Mouse (Mus musculus) limb, embryonic 14.5 days (tissue): ENCODE data around the gene Fndc4. TPM values are rescaled to one million over a fixed set of nuclear protein-coding genes. Genes with fewer than 3 reads are reported as not detected.

ENCODE experiments used
- ATAC-seq: fragments of 200-750 bp; cut with Nextera tagmentation; 2 replicates; pipeline ENCODE4 v1.8.0; 2017; ENCODE audit warnings: low read depth, moderate number of reproducible peaks, moderate TSS enrichment; ENCODE audit not compliant: low FRiP score
- DNase-seq: peaks from one replicate; pipeline ENCODE4 v3.0.0-alpha.2; 2015; ENCODE audit warnings: low spot score
- H3K27ac ChIP-seq: fragments of 300-500 bp; sonication (generic); replicated peaks from 2 replicates; pipeline ENCODE4 v1.5.1; 2014; ENCODE audit warnings: low read depth, mild to moderate bottlenecking, low read length, moderate library complexity, mixed read lengths
- H3K27me3 ChIP-seq: fragments of 300-500 bp; sonication (generic); 2 replicates; pipeline ENCODE4 v1.6.1; 2014; ENCODE audit warnings: low read length, mixed read lengths; ENCODE audit not compliant: control insufficient read depth, insufficient read depth
- H3K36me3 ChIP-seq: fragments of 300-500 bp; sonication (generic); 2 replicates; pipeline ENCODE4 v1.6.1; 2014; ENCODE audit warnings: mild to moderate bottlenecking, low read length, moderate library complexity, mixed read lengths; ENCODE audit not compliant: control insufficient read depth, insufficient read depth
- H3K4me1 ChIP-seq: fragments of 300-500 bp; sonication (generic); 2 replicates; pipeline ENCODE4 v1.6.1; 2014; ENCODE audit warnings: antibody characterized with exemption, low read length, mixed read lengths; ENCODE audit not compliant: control insufficient read depth, insufficient read depth
- H3K4me2 ChIP-seq: fragments of 300-500 bp; sonication (generic); replicated peaks from 2 replicates; pipeline ENCODE4 v1.6.1; 2014; ENCODE audit warnings: low read depth, mild to moderate bottlenecking, low read length, moderate library complexity; ENCODE audit not compliant: severe bottlenecking
- H3K4me3 ChIP-seq: fragments of 300-500 bp; sonication (generic); replicated peaks from 2 replicates; pipeline ENCODE4 v1.5.1; 2014; ENCODE audit warnings: low read length
- H3K9ac ChIP-seq: fragments of 300-500 bp; sonication (generic); 2 replicates; pipeline ENCODE4 v1.6.1; 2014; ENCODE audit warnings: mild to moderate bottlenecking, low read depth, low read length, moderate library complexity; ENCODE audit not compliant: severe bottlenecking
- H3K9me3 ChIP-seq: fragments of 300-500 bp; sonication (generic); 2 replicates; pipeline ENCODE4 v1.6.1; 2016; ENCODE audit warnings: low read length; ENCODE audit not compliant: control insufficient read depth
- POLR2A ChIP-seq: fragments of 200-500 bp; IDR thresholded peaks from 2 replicates; pipeline ENCODE4 v1.8.0; 2012; ENCODE audit warnings: inconsistent platforms, mild to moderate bottlenecking, moderate library complexity, borderline replicate concordance; ENCODE audit not compliant: insufficient read depth, insufficient read length; ENCODE audit errors: extremely low read depth
- WGBS: fragments of 180-500 bp; shearing (Covaris S2); extraction: QIAGEN DNeasy Blood & Tissue Kit; methylation state at CpG from one replicate; pipeline ENCODE4 v1.1.7; 2014; 5-methylcytosine and 5-hydroxymethylcytosine counted together
- polyA plus RNA-seq, 2 experiments: library from polyadenylated mRNA; depleted of rRNA in 1 of 2; stranded (reverse) in 1 of 2; unstranded in 1 of 2; fragments of >200 nt; fragmentation: Nextera tagmentation in 1 of 2; extraction: Ambion mirVana in 1 of 2; gene quantifications; 2 replicates each; pipeline versions ENCODE4 v1.2.1 to v1.2.3; 2012 to 2014

The Fndc4 gene
- polyA plus RNA-seq (2012; rRNA removed): 174 and 211 TPM in 2 replicates
- polyA plus RNA-seq (2014; fragmentation: Nextera tagmentation; extraction: Ambion mirVana): 93.9 and 101 TPM in 2 replicates

- peak within 1 kb of the TSS; percentile 92 for H3K9ac ChIP-seq
- 0 out of 2 replicates have a peak, but pooled peaks have one; percentile 29 for TF ChIP-seq POLR2A
- 0% methylated on average over 18 of the region's 46 CpGs for WGBS
These were observed at the start of gene Fndc4 for GRCm38 (mm10) chr5:31295606-31296141. Gene Fndc4 (minus strand): TSS chr5:31296080.

GRCm38 (mm10) chr5:31328255-31328654 lies 32.4 kb upstream of the Fndc4 start:
- no peak overlapping the region for H3K9ac ChIP-seq
- DNase-seq (peak; percentile 44), ATAC-seq (no peak)
- no peak overlapping the region for H3K27ac ChIP-seq
- H3K27me3 ChIP-seq: no peaks in the 10 kb centered on the region
- H3K4me2 ChIP-seq: no peak overlapping the region
- WGBS: 28% methylated on average over 7 of the region's 7 CpGs
- no peaks in the 10 kb centered on the region for H3K4me1 ChIP-seq
- H3K4me3 ChIP-seq: no peak overlapping the region
- H3K36me3 ChIP-seq: no peaks in the 10 kb centered on the region
- no peak for TF ChIP-seq POLR2A
- H3K9me3 ChIP-seq: no peaks in the 10 kb centered on the region

More at GRCm38 (mm10) chr5:31295606-31296141, at the start of gene Fndc4:
- H3K4me2 ChIP-seq: peak within 1 kb of the TSS; percentile 87
- H3K9me3 ChIP-seq: no peaks in the 10 kb centered on the region
- peak within 1 kb of the TSS; percentile 93 for H3K4me3 ChIP-seq
- ATAC-seq: peak; percentile 79
- peak within 1 kb of the TSS; percentile 67 for H3K27ac ChIP-seq
- H3K4me1 ChIP-seq: peaks cover 9% of the 10 kb centered on the region
- peak; percentile 51 for DNase-seq
- no peaks in the 10 kb centered on the region for H3K27me3 ChIP-seq
- peaks cover 19% of the 10 kb centered on the region for H3K36me3 ChIP-seq

DNA sequence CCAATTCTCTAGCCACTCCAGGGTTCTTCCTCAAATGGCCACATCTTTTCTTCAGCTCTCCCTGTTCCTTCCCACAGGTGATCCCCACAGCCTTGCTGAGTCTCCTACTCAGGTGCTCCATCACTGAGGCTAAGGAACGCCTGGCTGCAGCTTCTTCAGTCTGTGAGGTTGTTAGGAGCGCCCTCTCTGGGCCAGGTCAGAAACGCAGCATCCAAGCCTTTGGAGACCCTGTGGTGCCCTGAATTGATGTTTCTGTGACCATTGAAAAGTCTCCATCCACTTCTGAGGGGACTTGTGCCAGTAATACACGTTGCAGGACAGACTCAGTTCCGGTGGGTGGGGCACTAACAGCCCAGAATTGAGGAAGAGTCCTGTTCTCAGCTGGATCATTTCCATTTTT lies 31.0 kb upstream of the Fndc4 start:
- Histone ChIP-seq H3K4me2 (no peak overlapping the region), H3K36me3 (no peaks in the 10 kb centered on the region), H3K4me3 (no peak overlapping the region), H3K9me3 (no peaks in the 10 kb centered on the region), H3K9ac (no peak overlapping the region), H3K27me3 (no peaks in the 10 kb centered on the region), H3K4me1 (no peaks in the 10 kb centered on the region), H3K27ac (no peak overlapping the region)
- ATAC-seq (no peak), DNase-seq (no peak)
- TF ChIP-seq POLR2A: no peak
- 18% methylated on average over 5 of the region's 5 CpGs for WGBS

GRCm38 (mm10) chr5:31324085-31324484 lies 28.2 kb upstream of the Fndc4 start:
- no peak for DNase-seq
- no peak overlapping the region for H3K4me2 ChIP-seq
- H3K9ac ChIP-seq: no peak overlapping the region
- no peaks in the 10 kb centered on the region for H3K9me3 ChIP-seq
- H3K4me1 ChIP-seq: no peaks in the 10 kb centered on the region
- H3K36me3 ChIP-seq: no peaks in the 10 kb centered on the region
- ATAC-seq: no peak
- WGBS: 57% methylated on average over 3 of the region's 3 CpGs
- no peak for TF ChIP-seq POLR2A
- H3K4me3 ChIP-seq: no peak overlapping the region
- H3K27ac ChIP-seq: no peak overlapping the region
- no peaks in the 10 kb centered on the region for H3K27me3 ChIP-seq

DNA sequence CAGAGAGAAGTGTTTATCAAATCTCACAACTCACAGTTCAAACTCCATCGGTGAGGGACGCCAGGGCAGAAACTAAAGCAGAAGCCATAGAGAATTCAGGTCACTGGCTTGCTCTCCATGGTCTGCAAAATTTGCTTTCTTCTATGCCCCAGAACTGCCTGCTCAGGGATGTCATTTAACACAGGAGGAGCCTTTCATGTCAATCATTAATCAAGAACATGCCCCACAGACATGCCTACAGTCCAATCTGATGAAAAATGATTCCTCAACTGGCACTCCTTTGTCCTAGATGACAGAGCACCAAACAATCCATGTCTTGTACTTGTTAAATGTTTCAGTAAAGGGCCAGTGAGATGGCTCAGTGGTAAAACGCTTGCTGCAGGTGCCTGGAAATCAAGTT lies 26.9 kb upstream of the Fndc4 start:
- Histone ChIP-seq H3K4me2 (no peak overlapping the region), H3K4me3 (no peak overlapping the region), H3K36me3 (no peaks in the 10 kb centered on the region), H3K27ac (no peak overlapping the region), H3K27me3 (no peaks in the 10 kb centered on the region), H3K9me3 (no peaks in the 10 kb centered on the region), H3K9ac (no peak overlapping the region), H3K4me1 (no peaks in the 10 kb centered on the region)
- no peak for TF ChIP-seq POLR2A
- WGBS: 88% methylated on average over 3 of the region's 3 CpGs
- DNase-seq (no peak), ATAC-seq (no peak)

- 86% methylated on average over 8 of the region's 8 CpGs for WGBS
- DNase-seq (no peak), ATAC-seq (no peak)
- no peak overlapping the region for H3K27ac ChIP-seq
- H3K4me2 ChIP-seq: no peak overlapping the region
- H3K4me1 ChIP-seq: no peaks in the 10 kb centered on the region
- H3K27me3 ChIP-seq: no peaks in the 10 kb centered on the region
- H3K9me3 ChIP-seq: no peaks in the 10 kb centered on the region
- H3K4me3 ChIP-seq: no peak overlapping the region
- no peaks in the 10 kb centered on the region for H3K36me3 ChIP-seq
- TF ChIP-seq POLR2A: no peak
- no peak overlapping the region for H3K9ac ChIP-seq
These were observed 16.9 kb upstream of the Fndc4 start for GRCm38 (mm10) chr5:31312806-31313205.
